12 mouse cellular contexts compared by ENCODE assay signal in genomic region chr7:67846796-67847195, GRCm38 (mm10).
DNase-seq lines count a peak whose midpoint lies in the region; ATAC-seq and TF ChIP-seq lines count a peak whose summit lies in the region.
"Had no signal": no experiment of that assay in that cellular context is flagged by ENCODE, and none has a peak within 500 bp of the region (broad histone marks: within the 10 kb centered on the region; RNA-seq: fewer than 3 reads in every experiment).

No protein-coding gene starts in this region.

- no peak for TF ChIP-seq CTCF in intestine, postnatal 0 days (IDR thresholded peaks at IDR 0.05; ENCODE audit: low read depth)

- DNase-seq in intestine, embryonic 14.5 days (ENCODE audit: low spot score): no peak
- peak; percentile 45 for DNase-seq in ES-CJ7 (ENCODE audit: low read depth, low spot score)
- DNase-seq in left cerebral cortex, postnatal 25 days (ENCODE audit: low spot score in 2 of 2): no peak
- no peak for DNase-seq in gastrocnemius, postnatal 14 days
- DNase-seq in cerebellum, postnatal 10 days: no peak
- DNase-seq: cerebellum, adult 8-10 months; right cerebral cortex, postnatal 25 days had no signal

- no peak overlapping the region for H3K4me3 ChIP-seq in intestine, embryonic 14.5 days (ENCODE audit: low read depth, low read length)
- H3K4me3 ChIP-seq in intestine, postnatal 0 days (ENCODE audit: low read depth, low read length): no peak overlapping the region
- no peak overlapping the region for H3K4me3 ChIP-seq in embryonic facial prominence, embryonic 12.5 days
- H3K4me3 ChIP-seq in kidney, embryonic 16.5 days (ENCODE audit: low read length): no peak overlapping the region
- H3K4me3 ChIP-seq: erythroblast, embryonic 14.5 days; liver, embryonic 12.5 days had no signal

- H3K27ac ChIP-seq in intestine, embryonic 14.5 days (ENCODE audit: low read depth): no peak overlapping the region
- H3K27ac ChIP-seq in intestine, postnatal 0 days (ENCODE audit: low read depth, low read length): no peak overlapping the region
- H3K27ac ChIP-seq in embryonic facial prominence, embryonic 12.5 days: no peak overlapping the region
- H3K27ac ChIP-seq in kidney, embryonic 16.5 days (ENCODE audit: low read length): no peak overlapping the region
- H3K27ac ChIP-seq: liver, embryonic 12.5 days had no signal

- H3K4me1 ChIP-seq in intestine, embryonic 14.5 days (replicated peaks; ENCODE audit: control insufficient read depth, insufficient read depth, low read length): no peaks in the 10 kb centered on the region
- no peaks in the 10 kb centered on the region for H3K4me1 ChIP-seq in intestine, postnatal 0 days (replicated peaks; ENCODE audit: control insufficient read depth, insufficient read depth, low read length)
- H3K4me1 ChIP-seq in embryonic facial prominence, embryonic 12.5 days: peaks cover 7% of the 10 kb centered on the region; the same call in 1 of the 2 replicates
- peaks cover 14% of the 10 kb centered on the region; the same call in 1 of the 2 replicates for H3K4me1 ChIP-seq in kidney, embryonic 16.5 days (ENCODE audit: insufficient read depth, low read length)
- H3K4me1 ChIP-seq: liver, embryonic 12.5 days had no signal

- H3K4me2 ChIP-seq in intestine, embryonic 14.5 days (ENCODE audit: low read length): no peak overlapping the region
- no peak overlapping the region for H3K4me2 ChIP-seq in intestine, postnatal 0 days (replicated peaks; ENCODE audit: low read depth)
- H3K4me2 ChIP-seq in embryonic facial prominence, embryonic 12.5 days (replicated peaks): no peak overlapping the region
- no peak overlapping the region for H3K4me2 ChIP-seq in kidney, embryonic 16.5 days (replicated peaks; ENCODE audit: low read depth, low read length)
- H3K4me2 ChIP-seq: liver, embryonic 12.5 days had no signal

- H3K36me3 ChIP-seq in intestine, embryonic 14.5 days (ENCODE audit: control insufficient read depth, insufficient read depth, low read length): no peaks in the 10 kb centered on the region
- no peaks in the 10 kb centered on the region for H3K36me3 ChIP-seq in intestine, postnatal 0 days (ENCODE audit: control insufficient read depth, insufficient read depth)
- H3K36me3 ChIP-seq in embryonic facial prominence, embryonic 12.5 days: no peaks in the 10 kb centered on the region
- H3K36me3 ChIP-seq in kidney, embryonic 16.5 days (ENCODE audit: insufficient read depth, low read length): no peaks in the 10 kb centered on the region
- H3K36me3 ChIP-seq: liver, embryonic 12.5 days had no signal

- no peaks in the 10 kb centered on the region for H3K27me3 ChIP-seq in intestine, embryonic 14.5 days (replicated peaks; ENCODE audit: control insufficient read depth, insufficient read depth, low read length)
- H3K27me3 ChIP-seq in intestine, postnatal 0 days (replicated peaks; ENCODE audit: control insufficient read depth, insufficient read depth, low read length): no peaks in the 10 kb centered on the region
- H3K27me3 ChIP-seq in embryonic facial prominence, embryonic 12.5 days: peaks cover 14% of the 10 kb centered on the region
- peaks cover 11% of the 10 kb centered on the region; the same call in 1 of the 2 replicates for H3K27me3 ChIP-seq in kidney, embryonic 16.5 days (ENCODE audit: insufficient read depth, low read length)

- H3K9me3 ChIP-seq in intestine, embryonic 14.5 days (ENCODE audit: control insufficient read depth, low read length): peaks cover 4% of the 10 kb centered on the region; the same call in 1 of the 2 replicates
- H3K9me3 ChIP-seq in intestine, postnatal 0 days (ENCODE audit: control insufficient read depth): no peaks in the 10 kb centered on the region
- H3K9me3 ChIP-seq in embryonic facial prominence, embryonic 12.5 days: no peaks in the 10 kb centered on the region
- H3K9me3 ChIP-seq in kidney, embryonic 16.5 days (ENCODE audit: low read length): no peaks in the 10 kb centered on the region
- H3K9me3 ChIP-seq: liver, embryonic 12.5 days had no signal

- intact Hi-C loops in left cerebral cortex, postnatal 25 days (cut with DNase I): no loop called here
- intact Hi-C loops in gastrocnemius, postnatal 14 days (cut with DNase I; ENCODE audit: low total_unique reads): no loop called here

- WGBS in intestine, embryonic 14.5 days: 20% methylated on average over 8 of the region's 8 CpGs
- 18% methylated on average over 8 of the region's 8 CpGs for WGBS in intestine, postnatal 0 days
- WGBS in embryonic facial prominence, embryonic 12.5 days: 7% methylated on average over 8 of the region's 8 CpGs
- 12% methylated on average over 8 of the region's 8 CpGs for WGBS in kidney, embryonic 16.5 days

- H3K9ac ChIP-seq in intestine, embryonic 14.5 days (ENCODE audit: low read length): no peak overlapping the region
- no peak overlapping the region for H3K9ac ChIP-seq in intestine, postnatal 0 days (ENCODE audit: low read depth, low read length)
- no peak overlapping the region for H3K9ac ChIP-seq in embryonic facial prominence, embryonic 12.5 days
- 0 out of 2 replicates have a peak overlapping the region, but pooled peaks have one; percentile 22 for H3K9ac ChIP-seq in kidney, embryonic 16.5 days (replicated peaks; ENCODE audit: low read length)
- H3K9ac ChIP-seq: liver, embryonic 12.5 days had no signal

- ATAC-seq in intestine, embryonic 14.5 days (replicated peaks; ENCODE audit: low FRiP score, low TSS enrichment, low read depth): 0 out of 2 replicates have a peak, but pooled peaks have one; percentile 53
- ATAC-seq in intestine, postnatal 0 days: no peak
- ATAC-seq in embryonic facial prominence, embryonic 12.5 days (ENCODE audit: insufficient number of reproducible peaks, insufficient read depth, low FRiP score, low TSS enrichment): peak; percentile 41; the same call in 1 of the 2 replicates
- no peak for ATAC-seq in kidney, embryonic 16.5 days (ENCODE audit: low FRiP score, low TSS enrichment)
- ATAC-seq: liver, embryonic 12.5 days had no signal

Comparison
In these comparisons a context has a peak if more than half of its experiments do, and no peak if none do; other contexts are left out.
1. ATAC-seq: peak in intestine, embryonic 14.5 days (single experiment) and embryonic facial prominence, embryonic 12.5 days (single experiment); none in intestine, postnatal 0 days (single experiment) and kidney, embryonic 16.5 days (single experiment).